Mouse (Mus musculus) E14TG2a.4 (cell line): Measurements from ENCODE around the gene Cdiptos.

Experiments used
- H3K27me3 ChIP-seq: 2 replicates; pipeline ENCODE4 v1.6.1; 2014; ENCODE audit warnings: low read length, control low read depth; ENCODE audit not compliant: insufficient read depth
- H3K36me3 ChIP-seq: 2 replicates; pipeline ENCODE4 v1.6.1; 2014; ENCODE audit warnings: low read length, control low read depth; ENCODE audit not compliant: insufficient read depth
- H3K4me1 ChIP-seq: replicated peaks from 2 replicates; pipeline ENCODE4 v1.6.1; 2014; ENCODE audit warnings: low read depth, low read length, control low read depth
- H3K4me3 ChIP-seq: replicated peaks from 2 replicates; pipeline ENCODE4 v1.5.1; 2014; ENCODE audit warnings: mild to moderate bottlenecking, low read length
- H3K9me3 ChIP-seq: 2 replicates; pipeline ENCODE4 v1.6.1; 2014; ENCODE audit warnings: low read length, control low read depth
- CTCF ChIP-seq: conservative IDR thresholded peaks from 2 replicates; pipeline ENCODE4 v1.5.1; 2014; ENCODE audit warnings: low read length
- NANOG ChIP-seq: IDR thresholded peaks from 2 replicates; pipeline ENCODE4 v1.6.1; 2014; ENCODE audit warnings: borderline replicate concordance, low read length, mixed read lengths
- POU5F1 ChIP-seq: IDR thresholded peaks from 2 replicates; pipeline ENCODE4 v1.6.1; 2014; ENCODE audit warnings: low read length, borderline replicate concordance

Cdiptos gene

DNA sequence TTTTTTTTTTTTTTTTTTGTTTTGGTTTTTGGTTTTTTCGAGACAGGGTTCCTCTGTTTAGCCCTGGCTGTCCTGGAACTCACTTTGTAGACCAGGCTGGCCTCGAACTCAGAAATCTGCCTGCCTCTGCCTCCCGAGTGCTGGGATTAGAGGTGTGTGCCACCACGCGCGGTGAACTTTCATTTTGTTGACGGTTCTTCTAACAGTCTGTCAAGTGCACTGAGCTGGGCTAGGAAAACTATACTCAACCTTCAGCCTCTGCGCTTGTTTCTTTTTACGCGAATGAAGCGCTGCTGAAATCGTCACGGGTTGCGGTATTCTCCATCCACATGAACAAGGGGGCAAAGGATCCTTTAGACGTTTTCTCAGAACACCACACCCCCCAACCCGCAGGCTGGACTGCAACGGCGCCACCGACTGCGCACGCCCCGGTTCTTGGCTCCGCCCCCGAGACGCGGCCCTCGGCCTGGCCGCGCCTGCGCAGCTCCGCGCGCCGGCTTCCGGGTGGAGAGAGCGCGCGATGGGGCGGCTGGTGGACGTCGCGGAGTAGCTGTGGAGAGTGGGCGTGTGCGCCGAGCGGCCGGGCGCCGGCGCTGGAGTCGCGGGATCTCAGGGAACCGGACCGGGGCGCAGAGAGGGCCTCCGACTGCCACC lies 47.4 kb downstream of the Cdiptos start, which contains the start of gene Kctd13:
Gene Kctd13, plus strand, starts transcription at position 496 of the 654 bp plus-strand sequence.
- no peak for TF ChIP-seq CTCF
- TF ChIP-seq NANOG, result no peak
- no peak for TF ChIP-seq POU5F1

DNA sequence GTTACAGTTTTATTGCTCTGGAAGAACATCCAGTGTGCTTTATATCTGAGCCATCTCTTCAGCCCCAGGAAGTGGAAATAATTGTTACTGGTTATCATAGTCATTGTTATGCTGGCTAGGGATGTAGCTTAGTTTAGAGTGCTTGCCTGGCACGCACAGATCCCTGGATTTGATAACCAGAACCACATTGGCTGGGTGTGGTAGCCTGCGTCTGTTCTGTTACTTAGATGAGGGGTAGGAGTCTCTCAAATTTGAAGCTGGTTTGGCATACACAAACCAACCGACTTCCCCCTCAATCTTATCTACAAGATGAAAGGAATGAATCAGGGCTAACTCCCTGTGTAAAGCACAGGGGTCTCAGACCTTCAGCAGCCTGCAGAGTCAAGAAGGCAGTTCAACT lies 49.6 kb downstream of the Cdiptos start:
- H3K36me3 ChIP-seq, result peaks cover 14% of the 10 kb centered on the region
- H3K9me3 ChIP-seq, result no peaks in the 10 kb centered on the region
- TF ChIP-seq POU5F1, result no peak
- no peak for TF ChIP-seq CTCF
- TF ChIP-seq NANOG, result no peak
- H3K27me3 ChIP-seq, result peaks cover 9% of the 10 kb centered on the region
- H3K4me3 ChIP-seq, result no peak overlapping the region
- peaks cover 27% of the 10 kb centered on the region for H3K4me1 ChIP-seq

More for the DNA sequence above, 47.4 kb downstream of the Cdiptos start, which contains the start of gene Kctd13:
- Histone ChIP-seq H3K36me3 (peaks cover 35% of the 10 kb centered on the region), H3K9me3 (no peaks in the 10 kb centered on the region), H3K4me3 (peak within 1 kb of the TSS; percentile 94), H3K27me3 (peaks cover 9% of the 10 kb centered on the region), H3K4me1 (peaks cover 42% of the 10 kb centered on the region)

DNA sequence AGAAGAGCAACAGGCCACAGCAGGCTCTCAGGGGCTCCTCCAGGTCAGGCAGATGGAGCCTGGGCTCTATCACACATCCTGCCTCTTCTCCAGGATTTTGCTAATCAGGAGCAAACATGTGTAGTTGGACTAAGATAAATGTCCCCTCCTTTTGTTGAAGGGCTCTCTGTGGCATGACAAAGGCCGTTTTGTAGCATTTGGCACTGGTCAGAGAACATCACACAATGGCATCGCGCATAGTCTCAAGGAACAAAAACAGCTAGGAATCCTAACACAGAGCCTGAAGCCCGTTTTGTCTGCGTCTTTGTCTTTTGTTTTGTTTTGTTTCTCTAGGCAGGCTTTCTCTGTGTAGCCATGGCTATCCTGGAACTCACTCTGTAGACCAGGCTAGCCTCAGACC lies 51.9 kb downstream of the Cdiptos start:
- Histone ChIP-seq H3K9me3 (no peaks in the 10 kb centered on the region), H3K4me3 (no peak overlapping the region), H3K27me3 (peaks cover 6% of the 10 kb centered on the region), H3K36me3 (no peaks in the 10 kb centered on the region), H3K4me1 (peaks cover 11% of the 10 kb centered on the region)
- TF ChIP-seq POU5F1, result no peak
- TF ChIP-seq NANOG, result no peak
- TF ChIP-seq CTCF, result no peak

DNA sequence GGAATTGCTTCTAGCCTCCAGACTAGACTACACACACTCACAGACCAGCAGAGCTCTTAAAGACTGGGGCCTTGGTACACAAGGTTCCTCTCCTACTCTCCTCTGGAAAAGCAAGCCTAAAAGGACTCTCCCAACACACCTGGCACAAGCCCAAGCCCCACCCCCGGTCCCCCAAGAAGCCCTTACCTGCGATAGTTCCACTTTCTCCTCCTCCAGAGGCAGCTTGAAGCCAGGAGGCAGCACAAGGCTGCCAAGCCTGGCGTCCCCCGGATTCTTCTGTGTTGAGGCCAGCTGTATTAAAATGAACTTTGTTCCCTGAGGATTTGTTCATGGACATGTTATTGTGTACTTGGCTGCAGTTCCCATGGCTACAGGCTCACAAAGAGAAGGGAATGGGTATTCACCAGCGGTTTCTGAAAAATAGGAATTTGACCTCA lies 53.3 kb downstream of the Cdiptos start, which contains the start of gene Tmem219:
Gene Tmem219, minus strand, starts transcription at position 294 of the 437 bp plus-strand sequence.
- H3K27me3 ChIP-seq, result peaks cover 4% of the 10 kb centered on the region
- TF ChIP-seq POU5F1 (no peak), NANOG (no peak), CTCF (no peak)
- no peaks in the 10 kb centered on the region for H3K9me3 ChIP-seq
- peaks cover 5% of the 10 kb centered on the region for H3K4me1 ChIP-seq
- H3K4me3 ChIP-seq, result no peak within 1 kb of the TSS
- H3K36me3 ChIP-seq, result no peaks in the 10 kb centered on the region
